Mouse (Mus musculus) CH12.LX (cell line): ENCODE measurements around the gene Cracr2a. TPM values are rescaled to one million over a fixed set of nuclear protein-coding genes. Genes with fewer than 3 reads are reported as not detected.

ENCODE experiments used
- DNase-seq: peaks from one replicate; pipeline ENCODE4 v3.0.0-alpha.2; 2013; ENCODE audit errors: extremely low read depth
- H3K27ac ChIP-seq: 2 replicates; pipeline ENCODE4 v1.5.1; 2012; ENCODE audit warnings: low read depth, mild to moderate bottlenecking, control low read depth, moderate library complexity; ENCODE audit not compliant: insufficient read depth
- H3K27me3 ChIP-seq: replicated peaks from 2 replicates; pipeline ENCODE3; 2012; ENCODE audit warnings: inconsistent platforms
- H3K36me3 ChIP-seq, 2 experiments: replicated peaks in 1 of 2; 2 replicates each; pipeline versions ENCODE3 to v1.6.1; 2012; ENCODE audit warnings: inconsistent platforms in 1 of 2, low read length in 1 of 2, mild to moderate bottlenecking in 1 of 2, mixed read lengths in 1 of 2, moderate library complexity in 1 of 2; ENCODE audit not compliant: control insufficient read depth in 1 of 2, insufficient read depth in 1 of 2
- H3K4me1 ChIP-seq, 2 experiments: 2 replicates each; pipeline ENCODE4 v1.6.1; 2012; ENCODE audit warnings: inconsistent platforms in 1 of 2, moderate library complexity in 1 of 2; ENCODE audit not compliant: insufficient read depth in 2 of 2, control insufficient read depth in 1 of 2
- H3K4me2 ChIP-seq: 2 replicates; pipeline ENCODE4 v1.6.1; 2012; ENCODE audit warnings: low read depth, mild to moderate bottlenecking, control low read depth; ENCODE audit not compliant: poor library complexity, insufficient read depth, severe bottlenecking
- H3K4me3 ChIP-seq, 3 experiments: fragments of 150-350 bp in 1 of 3; sonication (generic) in 1 of 3; replicated peaks in 1 of 3; 2 replicates each; pipeline versions ENCODE3 to v1.5.1; 2011 to 2012; ENCODE audit warnings: low read depth in 2 of 3, low read length in 2 of 3, mild to moderate bottlenecking in 2 of 3, moderate library complexity in 2 of 3, control low read depth in 1 of 3, improper control_type of control experiment in 1 of 3, inconsistent platforms in 1 of 3, mixed read lengths in 1 of 3; ENCODE audit not compliant: poor library complexity in 1 of 3
- H3K79me2 ChIP-seq: replicated peaks from 2 replicates; pipeline ENCODE4 v1.6.1; 2012; ENCODE audit warnings: mild to moderate bottlenecking, moderate library complexity; ENCODE audit not compliant: control insufficient read depth, poor library complexity, insufficient read depth, severe bottlenecking; ENCODE audit errors: extremely low read depth
- H3K9ac ChIP-seq: 2 replicates; pipeline ENCODE4 v1.6.1; 2012; ENCODE audit warnings: low read depth, mild to moderate bottlenecking, control low read depth, moderate library complexity; ENCODE audit not compliant: insufficient read depth
- H3K9me3 ChIP-seq: replicated peaks from 2 replicates; pipeline ENCODE3; 2012; ENCODE audit warnings: low read length, inconsistent platforms, mixed read lengths
- CHD1 ChIP-seq: IDR thresholded peaks from 2 replicates; pipeline ENCODE4 v1.6.1; 2012; ENCODE audit warnings: low read depth, low read length, improper control_type of control experiment, inconsistent platforms
- CHD2 ChIP-seq: IDR thresholded peaks from 2 replicates; pipeline ENCODE4 v1.6.1; 2011; ENCODE audit warnings: low read length, improper control_type of control experiment
- E2F4 ChIP-seq: IDR thresholded peaks from 2 replicates; pipeline ENCODE4 v1.6.1; 2011; ENCODE audit warnings: low read depth, low read length, improper control_type of control experiment; ENCODE audit not compliant: insufficient replicate concordance
- ELF1 ChIP-seq: IDR thresholded peaks from 2 replicates; pipeline ENCODE4 v1.6.1; 2014; ENCODE audit warnings: low read depth, mild to moderate bottlenecking, inconsistent platforms, low read length, improper control_type of control experiment
- ETS1 ChIP-seq: conservative IDR thresholded peaks from 2 replicates; pipeline ENCODE4 v1.6.1; 2012; ENCODE audit warnings: low read depth, mild to moderate bottlenecking, inconsistent platforms, low read length, improper control_type of control experiment, moderate library complexity
- HCFC1 ChIP-seq: IDR thresholded peaks from 2 replicates; pipeline ENCODE4 v1.6.1; 2012; ENCODE audit warnings: low read depth, mild to moderate bottlenecking, inconsistent platforms, low read length, improper control_type of control experiment
- IRF4 ChIP-seq: IDR thresholded peaks from 2 replicates; pipeline ENCODE4 v1.6.1; 2014; ENCODE audit warnings: low read depth, mild to moderate bottlenecking, inconsistent platforms, low read length, improper control_type of control experiment
- JUN ChIP-seq: IDR thresholded peaks from 2 replicates; pipeline ENCODE4 v1.6.1; 2011; ENCODE audit warnings: low read depth, mild to moderate bottlenecking, low read length, improper control_type of control experiment, moderate library complexity; ENCODE audit not compliant: insufficient read depth
- KAT2A ChIP-seq: IDR thresholded peaks from 2 replicates; pipeline ENCODE4 v1.6.1; 2012; ENCODE audit warnings: low read length, improper control_type of control experiment, inconsistent platforms; ENCODE audit not compliant: insufficient replicate concordance
- MEF2A ChIP-seq: IDR thresholded peaks from 2 replicates; pipeline ENCODE4 v1.6.1; 2014; ENCODE audit warnings: low read depth, mild to moderate bottlenecking, inconsistent platforms, low read length, improper control_type of control experiment, borderline replicate concordance
- MYC ChIP-seq: IDR thresholded peaks from 2 replicates; pipeline ENCODE4 v1.6.1; 2011; ENCODE audit warnings: low read depth, mild to moderate bottlenecking, improper control_type of control experiment, low read length
- NELFE ChIP-seq: IDR thresholded peaks from 2 replicates; pipeline ENCODE4 v1.6.1; 2011; ENCODE audit warnings: low read depth, low read length, improper control_type of control experiment
- NRF1 ChIP-seq: IDR thresholded peaks from 2 replicates; pipeline ENCODE4 v1.6.1; 2014; ENCODE audit warnings: low read depth, mild to moderate bottlenecking, inconsistent platforms, low read length, improper control_type of control experiment, moderate library complexity
- POLR2A ChIP-seq: IDR thresholded peaks from 2 replicates; pipeline ENCODE4 v1.6.1; 2011; ENCODE audit warnings: low read depth, mild to moderate bottlenecking, improper control_type of control experiment, low read length
- POLR2AphosphoS2 ChIP-seq: IDR thresholded peaks from 2 replicates; pipeline ENCODE4 v1.6.1; 2011; ENCODE audit warnings: low read depth, low read length, improper control_type of control experiment
- RAD21 ChIP-seq: IDR thresholded peaks from 2 replicates; pipeline ENCODE4 v1.6.1; 2011; ENCODE audit warnings: low read depth, mild to moderate bottlenecking, low read length, improper control_type of control experiment, moderate library complexity
- SIN3A ChIP-seq: IDR thresholded peaks from 2 replicates; pipeline ENCODE4 v1.6.1; 2012; ENCODE audit warnings: low read length, improper control_type of control experiment, inconsistent platforms
- TCF12 ChIP-seq: IDR thresholded peaks from 2 replicates; pipeline ENCODE4 v1.6.1; 2014; ENCODE audit warnings: low read depth, mild to moderate bottlenecking, inconsistent platforms, low read length, improper control_type of control experiment
- UBTF ChIP-seq: IDR thresholded peaks from 2 replicates; pipeline ENCODE4 v1.6.1; 2012; ENCODE audit warnings: low read depth, mild to moderate bottlenecking, inconsistent platforms, low read length, improper control_type of control experiment, moderate library complexity
- USF1 ChIP-seq: IDR thresholded peaks from 2 replicates; pipeline ENCODE4 v1.6.1; 2014; ENCODE audit warnings: low read depth, mild to moderate bottlenecking, inconsistent platforms, low read length, improper control_type of control experiment
- USF2 ChIP-seq: conservative IDR thresholded peaks from 2 replicates; pipeline ENCODE4 v1.6.1; 2011; ENCODE audit warnings: low read depth, low read length, improper control_type of control experiment
- ZC3H11A ChIP-seq: IDR thresholded peaks from 2 replicates; pipeline ENCODE4 v1.6.1; 2012; ENCODE audit warnings: low read depth, mild to moderate bottlenecking, inconsistent platforms, low read length, improper control_type of control experiment
- ZKSCAN1 ChIP-seq: IDR thresholded peaks from 2 replicates; pipeline ENCODE4 v1.6.1; 2012; ENCODE audit warnings: low read depth, inconsistent platforms, low read length, improper control_type of control experiment, borderline replicate concordance
- ZMIZ1 ChIP-seq: IDR thresholded peaks from 2 replicates; pipeline ENCODE4 v1.6.1; 2012; ENCODE audit warnings: low read depth, mild to moderate bottlenecking, inconsistent platforms, low read length, improper control_type of control experiment
- ZNF384 ChIP-seq: IDR thresholded peaks from 2 replicates; pipeline ENCODE4 v1.6.1; 2012; ENCODE audit warnings: low read depth, low read length, improper control_type of control experiment, inconsistent platforms
- dilution Hi-C: fragments of 300-500 bp; cut with MboI; formaldehyde crosslinking; loops from 2 replicates; pipeline ENCODE4 v1.14.3; 2020; ENCODE audit warnings: low sequenced_read_pairs; ENCODE audit not compliant: extremely low pct_unique_long_range_greater_than_20kb, extremely low pct_ligation_motif_present
- in situ Hi-C: fragments of 300-500 bp; cut with MboI; formaldehyde crosslinking; loops from 3 replicates; pipeline ENCODE4 v1.14.3; 2019; ENCODE audit warnings: low sequenced_read_pairs, low pct_ligation_motif_present, low pct_unique_long_range_greater_than_20kb, mixed read lengths
- polyA plus RNA-seq: library from polyadenylated mRNA; unstranded; fragments of >175 nt; gene quantifications from 2 replicates; pipeline ENCODE4 v1.2.1, GENCODE M21; 2012; ENCODE audit warnings: low read depth; ENCODE audit not compliant: insufficient read length
- total RNA-seq, 2 experiments: library from RNA; depleted of rRNA; stranded (reverse); fragments of 300-350 nt in 1 of 2; fragments of >200 nt in 1 of 2; gene quantifications; 2 replicates each; pipeline ENCODE4 v1.2.3; 2012 to 2014

Gene Cracr2a
- total and polyA plus RNA-seq, 3 experiments, result 1.2 to 1.6 (median 1.5) TPM

DNA sequence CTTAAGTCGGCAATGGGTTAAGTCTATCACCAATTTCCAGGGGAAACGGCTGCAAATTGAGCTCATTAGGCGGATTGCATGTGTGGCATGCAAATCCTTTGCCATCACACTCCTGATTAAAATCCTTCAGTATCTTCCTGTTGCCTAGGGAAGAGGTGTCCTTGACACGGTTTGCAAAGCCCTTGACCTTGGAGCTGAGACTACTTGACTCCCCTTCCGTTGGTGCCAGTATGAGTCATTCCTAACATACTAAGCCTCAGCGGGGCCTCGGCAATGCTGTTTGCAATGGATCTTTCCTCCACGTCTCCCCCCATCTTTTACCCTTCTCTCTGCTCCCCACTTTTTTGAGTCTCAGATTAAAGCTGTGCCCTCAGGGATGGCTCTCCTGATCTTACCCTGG is 122.4 kb downstream of the Cracr2a start:
- Histone ChIP-seq H3K9ac (no peak overlapping the region), H3K9me3 (no peaks in the 10 kb centered on the region), H3K4me1 (peaks cover 0 to 13% of the 10 kb centered on the region in 2 experiments; a peak in 2 of 4 replicates), H3K36me3 (no peaks in the 10 kb centered on the region), H3K4me2 (no peak overlapping the region), H3K27ac (no peak overlapping the region), H3K27me3 (peaks cover 54% of the 10 kb centered on the region), H3K4me3 (no peak overlapping the region), H3K79me2 (no peaks in the 10 kb centered on the region)
- no peak for DNase-seq
- TF ChIP-seq KAT2A (no peak), ZKSCAN1 (no peak), POLR2AphosphoS2 (no peak), MEF2A (no peak), POLR2A (no peak), ETS1 (no peak), CHD2 (no peak), USF1 (no peak), ZMIZ1 (no peak), IRF4 (no peak)
- in situ Hi-C loops, result no loop called here
- dilution Hi-C loops, result no loop called here

DNA sequence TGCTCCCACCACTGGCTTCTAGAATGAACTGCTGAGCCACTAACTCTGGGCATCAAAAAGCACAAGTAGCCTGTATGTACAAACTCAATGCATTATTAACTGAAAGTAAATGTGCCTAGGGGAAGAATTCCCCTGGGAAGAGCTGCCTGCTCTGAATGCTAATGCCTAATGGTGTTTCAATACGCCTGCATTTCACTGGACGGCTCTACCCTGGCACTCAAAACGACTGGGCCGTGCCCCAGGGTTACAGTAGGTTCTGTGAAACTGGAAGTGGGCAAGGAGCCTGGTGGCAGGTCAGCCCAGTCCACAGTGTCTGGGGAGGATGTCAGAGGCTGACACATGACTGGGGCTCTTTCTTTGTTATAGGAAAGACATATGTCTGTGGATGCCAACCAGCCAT is 123.8 kb downstream of the Cracr2a start:
- dilution Hi-C loops (no loop called here), in situ Hi-C loops (no loop called here)
- Histone ChIP-seq H3K36me3 (no peaks in the 10 kb centered on the region), H3K27ac (no peak overlapping the region), H3K9ac (no peak overlapping the region), H3K4me3 (no peak overlapping the region), H3K4me1 (peaks cover 0 to 13% of the 10 kb centered on the region in 2 experiments; a peak in 2 of 4 replicates), H3K9me3 (no peaks in the 10 kb centered on the region), H3K27me3 (peaks cover 59% of the 10 kb centered on the region), H3K79me2 (no peaks in the 10 kb centered on the region), H3K4me2 (no peak overlapping the region)
- DNase-seq, result no peak
- TF ChIP-seq TCF12 (no peak), ELF1 (no peak), NELFE (no peak), NRF1 (no peak), HCFC1 (no peak), ZKSCAN1 (no peak), POLR2AphosphoS2 (no peak), E2F4 (no peak), CHD1 (no peak), JUN (no peak), ZNF384 (no peak), RAD21 (no peak), ZMIZ1 (no peak), UBTF (no peak), MYC (no peak), POLR2A (no peak), ZC3H11A (no peak), SIN3A (no peak), USF2 (no peak)
